Mouse (Mus musculus): ENCODE data around the gene Lyz1.

GRCm38 (mm10) chr10:117281381-117281920 is 11.2 kb downstream of the Lyz1 start:
- TF ChIP-seq CTCF (IDR thresholded peaks at IDR 0.05; ENCODE audit: control insufficient read depth, insufficient read depth, low read length) (no peak), POLR2A (IDR thresholded peaks at IDR 0.05; ENCODE audit: borderline replicate concordance, control insufficient read depth, low read depth, low read length) (no peak)

All from bone marrow, adult 2 months (tissue).